Comparison of ENCODE assay signal across 13 mouse cellular contexts in the genomic region with DNA sequence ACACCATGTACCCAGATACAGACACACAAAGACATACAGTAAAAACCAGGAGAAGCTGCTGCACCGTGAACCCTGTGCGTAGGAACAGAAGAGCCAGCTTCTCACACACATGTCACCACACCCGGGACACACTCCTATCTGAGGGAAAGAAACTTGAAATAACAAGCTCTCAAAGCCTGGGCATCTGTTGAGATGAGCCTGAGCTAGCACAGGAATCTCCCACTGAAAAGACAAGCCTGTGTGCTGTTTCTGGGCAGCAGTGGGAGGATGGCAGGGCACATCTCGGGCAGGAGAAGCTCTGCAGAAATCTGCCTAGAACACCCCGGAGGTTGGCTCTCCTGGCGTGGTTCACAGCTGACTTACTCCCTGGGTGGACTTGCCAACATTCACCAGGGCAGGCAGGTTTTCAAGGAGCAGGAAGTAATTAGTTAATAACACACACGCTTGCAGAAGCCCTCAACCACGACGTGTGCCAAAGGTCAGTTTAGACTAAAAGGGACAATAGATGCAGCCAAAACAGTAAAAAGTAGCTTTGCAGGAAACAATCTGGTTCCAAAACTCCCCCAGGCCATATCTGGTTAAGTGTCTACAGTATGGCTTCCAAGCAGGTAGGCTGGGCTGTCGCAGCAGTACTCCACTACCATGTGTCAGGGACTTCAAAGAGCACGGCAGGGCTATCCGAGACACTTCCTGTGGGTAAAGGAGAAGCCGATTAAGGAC.
A peak's percentile ranks its signal among the peaks of the same experiment; 100 is the strongest.
DNase-seq lines count a peak whose midpoint lies in the region; ATAC-seq and TF ChIP-seq lines count a peak whose summit lies in the region.
"Had no signal": no experiment of that assay in that cellular context is flagged by ENCODE, and none has a peak within 500 bp of the region (broad histone marks: within the 10 kb centered on the region; RNA-seq: fewer than 3 reads in every experiment).

No protein-coding gene starts in this region.

- TF ChIP-seq CTCF in lung, postnatal 0 days (IDR thresholded peaks at IDR 0.05): no peak
- no peak for TF ChIP-seq CTCF in midbrain, postnatal 0 days (IDR thresholded peaks at IDR 0.05)

- no peak for ATAC-seq in lung, postnatal 0 days
- 0 out of 2 replicates have a peak, but pooled peaks have one; percentile 29 for ATAC-seq in intestine, embryonic 14.5 days (replicated peaks; ENCODE audit: low FRiP score, low TSS enrichment, low read depth)
- no peak for ATAC-seq in midbrain, postnatal 0 days (ENCODE audit: low FRiP score)

- H3K36me3 ChIP-seq in lung, postnatal 0 days (ENCODE audit: insufficient read depth, low read length): no peaks in the 10 kb centered on the region
- H3K36me3 ChIP-seq in intestine, embryonic 14.5 days (ENCODE audit: control insufficient read depth, insufficient read depth, low read length): no peaks in the 10 kb centered on the region; the same call in 1 of the 2 replicates
- H3K36me3 ChIP-seq in midbrain, postnatal 0 days (ENCODE audit: insufficient read depth, low read length): no peaks in the 10 kb centered on the region
- H3K36me3 ChIP-seq: hindbrain, embryonic 12.5 days had no signal

- no peaks in the 10 kb centered on the region for H3K27me3 ChIP-seq in lung, postnatal 0 days (replicated peaks; ENCODE audit: insufficient read depth, low read length)
- H3K27me3 ChIP-seq in intestine, embryonic 14.5 days (replicated peaks; ENCODE audit: control insufficient read depth, insufficient read depth, low read length): no peaks in the 10 kb centered on the region
- no peaks in the 10 kb centered on the region for H3K27me3 ChIP-seq in midbrain, postnatal 0 days (ENCODE audit: insufficient read depth, low read length)
- H3K27me3 ChIP-seq: CH12.LX; hindbrain, embryonic 12.5 days; limb, embryonic 12.5 days had no signal

- H3K9ac ChIP-seq in lung, postnatal 0 days (replicated peaks; ENCODE audit: low read depth): no peak overlapping the region
- no peak overlapping the region for H3K9ac ChIP-seq in intestine, embryonic 14.5 days (ENCODE audit: low read length)
- no peak overlapping the region for H3K9ac ChIP-seq in midbrain, postnatal 0 days (replicated peaks; ENCODE audit: low read length, poor library complexity, severe bottlenecking)
- H3K9ac ChIP-seq: hindbrain, embryonic 12.5 days; limb, embryonic 12.5 days had no signal

- H3K27ac ChIP-seq in lung, postnatal 0 days (ENCODE audit: low read length): no peak overlapping the region
- no peak overlapping the region for H3K27ac ChIP-seq in intestine, embryonic 14.5 days (ENCODE audit: low read depth)
- no peak overlapping the region for H3K27ac ChIP-seq in midbrain, postnatal 0 days (ENCODE audit: low read depth, low read length)
- H3K27ac ChIP-seq: hindbrain, embryonic 12.5 days; limb, embryonic 12.5 days had no signal

- H3K9me3 ChIP-seq in lung, postnatal 0 days (ENCODE audit: low read length): no peaks in the 10 kb centered on the region
- no peaks in the 10 kb centered on the region for H3K9me3 ChIP-seq in intestine, embryonic 14.5 days (ENCODE audit: control insufficient read depth, low read length)
- no peaks in the 10 kb centered on the region for H3K9me3 ChIP-seq in midbrain, postnatal 0 days (ENCODE audit: low read length)
- H3K9me3 ChIP-seq: hindbrain, embryonic 12.5 days; limb, embryonic 12.5 days had no signal

- peaks cover 9% of the 10 kb centered on the region; the same call in 1 of the 2 replicates for H3K4me1 ChIP-seq in lung, postnatal 0 days (ENCODE audit: insufficient read depth, low read depth, low read length)
- no peaks in the 10 kb centered on the region; the same call in none of the 2 replicates for H3K4me1 ChIP-seq in intestine, embryonic 14.5 days (replicated peaks; ENCODE audit: control insufficient read depth, insufficient read depth, low read length)
- no peaks in the 10 kb centered on the region for H3K4me1 ChIP-seq in midbrain, postnatal 0 days (ENCODE audit: insufficient read depth, low read length)
- H3K4me1 ChIP-seq: limb, embryonic 12.5 days had no signal

- peak; percentile 36 for DNase-seq in lung, postnatal 10 days
- DNase-seq in lung, postnatal 0 days (ENCODE audit: low spot score): no peak
- DNase-seq in intestine, embryonic 14.5 days (ENCODE audit: low spot score): no peak
- DNase-seq in kidney, adult 8-10 months: peak; percentile 80 to 81
- DNase-seq in large intestine, adult 2 months (ENCODE audit: low read depth, low spot score): peak; percentile 3
- no peak for DNase-seq in neural tube, embryonic 10.5 days (ENCODE audit: extremely low spot score, low spot score)
- DNase-seq in midbrain, postnatal 0 days (ENCODE audit: low spot score): no peak
- DNase-seq: adrenal gland, postnatal 36 days; cerebellum, adult 8-10 months had no signal

- 43% methylated on average over 13 of the region's 13 CpGs for WGBS in lung, postnatal 0 days
- 55% methylated on average over 13 of the region's 13 CpGs for WGBS in intestine, embryonic 14.5 days
- WGBS in large intestine, adult 2 months: 39% methylated on average over 13 of the region's 13 CpGs
- 73% methylated on average over 13 of the region's 13 CpGs for WGBS in midbrain, postnatal 0 days

- TF ChIP-seq EP300 in lung, postnatal 0 days (IDR thresholded peaks at IDR 0.05): no peak

- no peak overlapping the region for H3K4me2 ChIP-seq in lung, postnatal 0 days (replicated peaks; ENCODE audit: low read depth, low read length)
- no peak overlapping the region for H3K4me2 ChIP-seq in intestine, embryonic 14.5 days (ENCODE audit: low read length)
- H3K4me2 ChIP-seq in midbrain, postnatal 0 days (ENCODE audit: low read depth, low read length, poor library complexity, severe bottlenecking): no peak overlapping the region
- H3K4me2 ChIP-seq: hindbrain, embryonic 12.5 days; limb, embryonic 12.5 days; midbrain, embryonic 11.5 days had no signal

- no peak overlapping the region for H3K4me3 ChIP-seq in lung, postnatal 0 days (ENCODE audit: low read depth, low read length)
- no peak overlapping the region for H3K4me3 ChIP-seq in intestine, embryonic 14.5 days (ENCODE audit: low read depth, low read length)
- H3K4me3 ChIP-seq in midbrain, postnatal 0 days (ENCODE audit: low read depth, low read length): no peak overlapping the region
- H3K4me3 ChIP-seq: hindbrain, embryonic 12.5 days; limb, embryonic 12.5 days had no signal

Comparison
In these comparisons a context has a peak if more than half of its experiments do, and no peak if none do; other contexts are left out.
1. DNase-seq: peak in lung, postnatal 10 days (single experiment), kidney, adult 8-10 months (2 of 2) and large intestine, adult 2 months (single experiment); none in lung, postnatal 0 days (single experiment), intestine, embryonic 14.5 days (single experiment), neural tube, embryonic 10.5 days (single experiment) and midbrain, postnatal 0 days (single experiment).